Mouse (Mus musculus): Measurements from ENCODE around the gene Lrrd1. TPM values are rescaled to one million over a fixed set of nuclear protein-coding genes. Genes with fewer than 3 reads are reported as not detected.
"Not testable (repeated sequence)": the region's sequence is repeated elsewhere in the genome, so short reads cannot be mapped to it uniquely, and the experiment has no call there.

Gene Lrrd1
- polyA plus RNA-seq (2015; fragmentation: Nextera tagmentation; extraction: Ambion mirVana): 0.11 TPM in 1 of 2 replicates, not detected in the other

- Histone ChIP-seq H3K4me3 (peak within 1 kb of the TSS; percentile 44), H3K27me3 (no peaks in the 10 kb centered on the region; the same call in 1 of the 2 replicates), H3K9me3 (no peaks in the 10 kb centered on the region), H3K36me3 (peaks cover 9% of the 10 kb centered on the region), H3K9ac (peak within 1 kb of the TSS; percentile 65), H3K4me1 (peaks cover 5% of the 10 kb centered on the region), H3K4me2 (peak within 1 kb of the TSS; percentile 67), H3K27ac (no peak within 1 kb of the TSS)
- WGBS: 6% methylated on average over 24 of the region's 24 CpGs
- no peak for ATAC-seq (ENCODE audit: insufficient number of reproducible peaks, insufficient read depth, low FRiP score, low TSS enrichment, low read depth)
These were observed at the start of gene Lrrd1 for GRCm38 (mm10) chr5:3845026-3845425. Lrrd1 (plus strand) TSS chr5:3845173.

GRCm38 (mm10) chr5:3797101-3797500 lies 47.9 kb upstream of the Lrrd1 start:
- not testable (repeated sequence) for H3K4me2 ChIP-seq; ATAC-seq (ENCODE audit: insufficient number of reproducible peaks, insufficient read depth, low FRiP score, low TSS enrichment, low read depth); H3K27me3 ChIP-seq; H3K9ac ChIP-seq; H3K4me3 ChIP-seq; H3K4me1 ChIP-seq; H3K9me3 ChIP-seq; H3K27ac ChIP-seq; H3K36me3 ChIP-seq
- WGBS: 97% methylated on average over 2 of the region's 2 CpGs

- not testable (repeated sequence) for H3K4me3 ChIP-seq; H3K36me3 ChIP-seq; H3K9me3 ChIP-seq; H3K9ac ChIP-seq; H3K4me1 ChIP-seq; H3K27me3 ChIP-seq; ATAC-seq (ENCODE audit: insufficient number of reproducible peaks, insufficient read depth, low FRiP score, low TSS enrichment, low read depth); H3K4me2 ChIP-seq; H3K27ac ChIP-seq
These were observed 46.3 kb upstream of the Lrrd1 start for GRCm38 (mm10) chr5:3798656-3799055.

GRCm38 (mm10) chr5:3800041-3800440 lies 44.9 kb upstream of the Lrrd1 start:
- H3K4me1 ChIP-seq: peaks cover 12% of the 10 kb centered on the region
- H3K27ac ChIP-seq: no peak overlapping the region
- H3K9me3 ChIP-seq: no peaks in the 10 kb centered on the region
- H3K36me3 ChIP-seq: no peaks in the 10 kb centered on the region
- no peak overlapping the region for H3K4me3 ChIP-seq
- H3K27me3 ChIP-seq: no peaks in the 10 kb centered on the region
- no peak overlapping the region for H3K9ac ChIP-seq
- no peak overlapping the region for H3K4me2 ChIP-seq
- no peak for ATAC-seq (ENCODE audit: insufficient number of reproducible peaks, insufficient read depth, low FRiP score, low TSS enrichment, low read depth)
- WGBS: 89% methylated on average over 1 of the region's 1 CpGs

- H3K27me3 ChIP-seq: no peaks in the 10 kb centered on the region
- no peaks in the 10 kb centered on the region for H3K36me3 ChIP-seq
- H3K9me3 ChIP-seq: no peaks in the 10 kb centered on the region
- WGBS: 74% methylated on average over 4 of the region's 4 CpGs
- H3K4me3 ChIP-seq: no peak overlapping the region
- no peak overlapping the region for H3K27ac ChIP-seq
- no peak overlapping the region for H3K9ac ChIP-seq
- ATAC-seq (ENCODE audit: insufficient number of reproducible peaks, insufficient read depth, low FRiP score, low TSS enrichment, low read depth): no peak
- peaks cover 12% of the 10 kb centered on the region for H3K4me1 ChIP-seq
- H3K4me2 ChIP-seq: peak overlapping the region; percentile 37
These were observed 44.1 kb upstream of the Lrrd1 start for GRCm38 (mm10) chr5:3800881-3801280.

- Histone ChIP-seq H3K9ac (peak overlapping the region; percentile 89), H3K4me2 (peak overlapping the region; percentile 88), H3K9me3 (no peaks in the 10 kb centered on the region), H3K36me3 (no peaks in the 10 kb centered on the region), H3K27ac (peak overlapping the region; percentile 91), H3K4me1 (peaks cover 12% of the 10 kb centered on the region), H3K27me3 (no peaks in the 10 kb centered on the region), H3K4me3 (peak overlapping the region; percentile 87)
- no peak for ATAC-seq (ENCODE audit: insufficient number of reproducible peaks, insufficient read depth, low FRiP score, low TSS enrichment, low read depth)
- WGBS: 5% methylated on average over 18 of the region's 18 CpGs
These were observed 43.1 kb upstream of the Lrrd1 start for GRCm38 (mm10) chr5:3801672-3802432.

- Histone ChIP-seq H3K27me3 (no peaks in the 10 kb centered on the region), H3K4me2 (peak within 1 kb of the TSS; percentile 88), H3K4me1 (peaks cover 12% of the 10 kb centered on the region), H3K4me3 (peak within 1 kb of the TSS; percentile 87), H3K9ac (peak within 1 kb of the TSS; percentile 89), H3K9me3 (no peaks in the 10 kb centered on the region), H3K27ac (peak within 1 kb of the TSS; percentile 91), H3K36me3 (no peaks in the 10 kb centered on the region)
- WGBS: under 1% methylated on average over 83 of the region's 109 CpGs
- ATAC-seq (ENCODE audit: insufficient number of reproducible peaks, insufficient read depth, low FRiP score, low TSS enrichment, low read depth): peak; percentile 93
These were observed 42.3 kb upstream of the Lrrd1 start, which contains the start of the genes Ankib1 and Krit1 for GRCm38 (mm10) chr5:3802433-3803291. Ankib1 (minus strand) TSS chr5:3802925. Krit1 (plus strand) TSS chr5:3803184.

GRCm38 (mm10) chr5:3803292-3804165 lies 41.4 kb upstream of the Lrrd1 start:
- peak overlapping the region; percentile 91 for H3K27ac ChIP-seq
- peak overlapping the region; percentile 87 for H3K4me3 ChIP-seq
- no peaks in the 10 kb centered on the region for H3K9me3 ChIP-seq
- H3K9ac ChIP-seq: peak overlapping the region; percentile 89
- peaks cover 12% of the 10 kb centered on the region for H3K4me1 ChIP-seq
- H3K4me2 ChIP-seq: peak overlapping the region; percentile 88
- no peaks in the 10 kb centered on the region for H3K36me3 ChIP-seq
- under 1% methylated on average over 36 of the region's 36 CpGs for WGBS
- H3K27me3 ChIP-seq: no peaks in the 10 kb centered on the region
- peak; percentile 39; the same call in 1 of the 2 replicates for ATAC-seq (ENCODE audit: insufficient number of reproducible peaks, insufficient read depth, low FRiP score, low TSS enrichment, low read depth)

GRCm38 (mm10) chr5:3808472-3808871 lies 36.5 kb upstream of the Lrrd1 start:
- Histone ChIP-seq H3K27me3 (no peaks in the 10 kb centered on the region), H3K27ac (no peak overlapping the region), H3K4me2 (no peak overlapping the region), H3K4me1 (peaks cover 3% of the 10 kb centered on the region), H3K4me3 (no peak overlapping the region), H3K36me3 (peaks cover 13% of the 10 kb centered on the region), H3K9ac (no peak overlapping the region), H3K9me3 (no peaks in the 10 kb centered on the region)
- 100% methylated on average over 1 of the region's 1 CpGs for WGBS
- ATAC-seq (ENCODE audit: insufficient number of reproducible peaks, insufficient read depth, low FRiP score, low TSS enrichment, low read depth): no peak

- H3K9me3 ChIP-seq: peaks cover 4% of the 10 kb centered on the region; the same call in 1 of the 2 replicates
- peaks cover 47% of the 10 kb centered on the region for H3K36me3 ChIP-seq
- H3K27ac ChIP-seq: no peak overlapping the region
- H3K4me2 ChIP-seq: no peak overlapping the region
- no peak for ATAC-seq (ENCODE audit: insufficient number of reproducible peaks, insufficient read depth, low FRiP score, low TSS enrichment, low read depth)
- H3K27me3 ChIP-seq: no peaks in the 10 kb centered on the region
- no peak overlapping the region for H3K4me3 ChIP-seq
- H3K4me1 ChIP-seq: no peaks in the 10 kb centered on the region
- 83% methylated on average over 1 of the region's 1 CpGs for WGBS
- no peak overlapping the region for H3K9ac ChIP-seq
These were observed 10.9 kb upstream of the Lrrd1 start for GRCm38 (mm10) chr5:3834107-3834506.

- Histone ChIP-seq H3K36me3 (no peaks in the 10 kb centered on the region), H3K27me3 (no peaks in the 10 kb centered on the region), H3K4me1 (no peaks in the 10 kb centered on the region), H3K4me2 (no peak overlapping the region), H3K4me3 (no peak overlapping the region), H3K27ac (no peak overlapping the region), H3K9ac (no peak overlapping the region), H3K9me3 (no peaks in the 10 kb centered on the region)
- 62% methylated on average over 4 of the region's 4 CpGs for WGBS
- ATAC-seq (ENCODE audit: insufficient number of reproducible peaks, insufficient read depth, low FRiP score, low TSS enrichment, low read depth): no peak
These were observed 25.2 kb downstream of the Lrrd1 start for GRCm38 (mm10) chr5:3870161-3870560.

Measured in embryonic facial prominence, embryonic 13.5 days (tissue).